Mouse (Mus musculus) midbrain, embryonic 15.5 days (tissue): Measurements from ENCODE around the gene Hmga1b. TPM values are rescaled to one million over a fixed set of nuclear protein-coding genes. Genes with fewer than 3 reads are reported as not detected.
"Not testable (repeated sequence)": the region's sequence is repeated elsewhere in the genome, so short reads cannot be mapped to it uniquely, and the experiment has no call there.

Experiments
- ATAC-seq: fragments of 200-750 bp; cut with Nextera tagmentation; replicated peaks from 2 replicates; pipeline ENCODE4 v1.8.0; 2017; ENCODE audit warnings: moderate TSS enrichment
- H3K27ac ChIP-seq: fragments of 300-500 bp; sonication (generic); 2 replicates; pipeline ENCODE4 v1.5.1; 2015; ENCODE audit warnings: mild to moderate bottlenecking, inconsistent platforms
- H3K27me3 ChIP-seq: fragments of 300-500 bp; sonication (generic); replicated peaks from 2 replicates; pipeline ENCODE4 v1.6.1; 2015; ENCODE audit warnings: inconsistent platforms
- H3K36me3 ChIP-seq: fragments of 300-500 bp; sonication (generic); replicated peaks from 2 replicates; pipeline ENCODE4 v1.6.1; 2015; ENCODE audit warnings: inconsistent platforms
- H3K4me1 ChIP-seq: fragments of 300-500 bp; sonication (generic); 2 replicates; pipeline ENCODE4 v1.6.1; 2015; ENCODE audit warnings: inconsistent platforms
- H3K4me2 ChIP-seq: fragments of 300-500 bp; sonication (generic); 2 replicates; pipeline ENCODE4 v1.6.1; 2015; ENCODE audit warnings: inconsistent platforms, mild to moderate bottlenecking, moderate library complexity
- H3K4me3 ChIP-seq: fragments of 300-500 bp; sonication (generic); 2 replicates; pipeline ENCODE4 v1.5.1; 2015; ENCODE audit warnings: mild to moderate bottlenecking, inconsistent platforms
- H3K9ac ChIP-seq: fragments of 300-500 bp; sonication (generic); 2 replicates; pipeline ENCODE4 v1.6.1; 2015; ENCODE audit warnings: mild to moderate bottlenecking, inconsistent platforms
- H3K9me3 ChIP-seq: fragments of 300-500 bp; sonication (generic); 2 replicates; pipeline ENCODE4 v1.6.1; 2016; ENCODE audit warnings: inconsistent platforms
- WGBS: fragments of 180-500 bp; shearing (Covaris S2); methylation state at CpG from one replicate; pipeline ENCODE4 v1.1.7; 2015; ENCODE audit warnings: mixed read lengths; 5-methylcytosine and 5-hydroxymethylcytosine counted together
- polyA plus RNA-seq: library from polyadenylated mRNA; unstranded; fragments of >200 nt; fragmentation: Nextera tagmentation; extraction: Ambion mirVana; gene quantifications from 2 replicates; pipeline ENCODE4 v1.2.1, GENCODE M21; 2015

Gene Hmga1b
- polyA plus RNA-seq, 1 experiment from 2014 or later: 1.7 TPM

DNA sequence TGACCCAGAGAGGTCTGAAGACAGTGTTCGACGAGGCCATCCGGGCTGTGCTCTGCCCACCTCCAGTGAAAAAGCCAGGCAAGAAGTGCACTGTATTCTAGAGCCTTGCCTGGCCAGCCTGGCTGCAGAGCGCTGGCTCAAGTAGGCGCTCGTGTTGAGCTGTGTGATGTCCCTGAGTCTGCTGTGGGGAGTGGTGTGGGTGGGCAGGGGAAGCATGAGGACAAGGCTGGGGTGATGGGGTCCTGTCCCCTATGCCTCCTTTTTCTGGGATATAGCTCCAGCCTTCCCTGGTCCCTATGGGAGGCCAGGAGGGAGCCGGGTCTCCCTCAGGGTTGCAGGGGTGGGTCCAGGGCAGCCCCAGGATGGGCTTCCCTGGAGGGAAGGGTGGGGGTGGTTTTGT lies 39.1 kb upstream of the Hmga1b start:
- Histone ChIP-seq H3K36me3 (no peaks in the 10 kb centered on the region; the same call in 1 of the 2 replicates), H3K27ac (no peak overlapping the region), H3K4me2 (no peak overlapping the region), H3K4me1 (peaks cover 42% of the 10 kb centered on the region), H3K27me3 (peaks cover 2% of the 10 kb centered on the region; the same call in 1 of the 2 replicates), H3K4me3 (no peak overlapping the region), H3K9ac (no peak overlapping the region), H3K9me3 (no peaks in the 10 kb centered on the region)
- 79% methylated on average over 7 of the region's 7 CpGs for WGBS
- ATAC-seq: no peak

DNA sequence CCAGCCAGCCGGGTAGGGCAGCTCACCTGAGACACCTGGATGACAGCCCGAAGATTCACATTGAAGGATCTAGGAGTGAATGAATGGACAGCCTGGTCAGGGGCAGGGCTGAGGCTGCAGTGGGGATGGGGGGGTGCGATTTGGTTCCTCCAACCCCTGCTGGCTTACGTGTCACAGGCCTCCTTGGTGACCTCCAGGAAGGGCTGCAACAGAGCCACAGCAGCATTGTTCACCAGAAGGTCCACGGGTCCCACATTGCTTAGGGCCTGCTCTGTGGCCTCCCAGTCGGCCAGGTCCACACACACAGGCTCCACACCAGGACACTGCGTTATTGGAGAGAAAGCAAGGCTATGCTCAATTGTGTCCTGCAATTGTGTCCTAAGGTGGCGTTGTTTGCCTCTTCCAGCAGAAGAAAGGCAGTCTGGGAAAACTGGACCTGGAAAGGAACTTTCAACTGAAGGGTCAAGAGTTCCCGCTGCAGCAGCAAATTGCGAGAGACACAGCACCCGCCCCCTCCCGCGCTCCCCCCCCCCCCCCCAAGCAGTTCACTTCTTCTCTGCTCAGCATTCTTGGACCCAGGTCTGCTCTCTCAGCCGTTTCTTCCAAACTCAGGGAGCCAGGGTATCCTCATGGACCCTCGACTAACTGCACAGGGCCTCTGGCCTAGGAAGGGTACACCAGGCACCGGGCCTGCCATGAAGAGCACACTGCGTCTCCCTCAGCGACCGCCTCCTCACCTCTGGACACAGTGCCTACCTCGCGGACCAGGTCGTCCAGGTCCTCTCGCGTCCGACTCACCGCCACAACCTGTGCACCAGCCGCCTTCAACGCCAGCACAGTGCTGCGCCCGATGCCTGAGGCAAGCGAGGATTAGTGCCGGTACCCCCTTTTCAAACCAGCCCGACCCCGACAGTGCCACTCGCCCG lies 36.1 kb upstream of the Hmga1b start:
- Histone ChIP-seq H3K27ac (no peak overlapping the region), H3K4me2 (peak overlapping the region; percentile 90), H3K4me3 (peak overlapping the region; percentile 48), H3K9me3 (no peaks in the 10 kb centered on the region), H3K4me1 (peaks cover 27% of the 10 kb centered on the region), H3K27me3 (peaks cover 5% of the 10 kb centered on the region), H3K36me3 (no peaks in the 10 kb centered on the region), H3K9ac (peak overlapping the region; percentile 58)
- 0 out of 2 replicates have a peak, but pooled peaks have one; percentile 3 for ATAC-seq
- WGBS: 19% methylated on average over 33 of the region's 36 CpGs

DNA sequence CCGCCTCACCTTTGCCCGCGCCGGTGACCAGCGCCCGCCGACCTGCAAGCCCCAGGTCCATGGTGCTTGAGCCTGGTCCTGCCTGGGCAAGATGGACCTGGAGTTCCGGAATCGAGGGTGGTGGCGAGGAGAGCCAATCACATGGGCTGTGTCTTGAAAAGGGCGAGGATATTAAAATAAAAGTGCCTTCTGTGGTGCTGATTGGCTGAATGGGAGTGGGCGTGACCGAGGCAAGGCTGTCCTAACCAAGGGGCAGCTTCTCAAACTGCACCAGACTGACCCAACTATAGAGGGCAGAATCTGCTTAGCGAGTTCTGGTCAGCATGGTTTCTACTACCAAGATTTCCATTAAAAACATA lies 35.4 kb upstream of the Hmga1b start, which contains the start of gene Dcxr:
TSS of gene Dcxr (minus strand) at position 113 of the 359 bp plus-strand sequence.
- Histone ChIP-seq H3K36me3 (no peaks in the 10 kb centered on the region), H3K9ac (peak within 1 kb of the TSS; percentile 58), H3K4me2 (peak within 1 kb of the TSS; percentile 90), H3K4me3 (peak within 1 kb of the TSS; percentile 48), H3K9me3 (no peaks in the 10 kb centered on the region), H3K4me1 (peaks cover 25% of the 10 kb centered on the region), H3K27me3 (peaks cover 5% of the 10 kb centered on the region), H3K27ac (no peak within 1 kb of the TSS)
- ATAC-seq: peak; percentile 69
- WGBS: under 1% methylated on average over 14 of the region's 14 CpGs

DNA sequence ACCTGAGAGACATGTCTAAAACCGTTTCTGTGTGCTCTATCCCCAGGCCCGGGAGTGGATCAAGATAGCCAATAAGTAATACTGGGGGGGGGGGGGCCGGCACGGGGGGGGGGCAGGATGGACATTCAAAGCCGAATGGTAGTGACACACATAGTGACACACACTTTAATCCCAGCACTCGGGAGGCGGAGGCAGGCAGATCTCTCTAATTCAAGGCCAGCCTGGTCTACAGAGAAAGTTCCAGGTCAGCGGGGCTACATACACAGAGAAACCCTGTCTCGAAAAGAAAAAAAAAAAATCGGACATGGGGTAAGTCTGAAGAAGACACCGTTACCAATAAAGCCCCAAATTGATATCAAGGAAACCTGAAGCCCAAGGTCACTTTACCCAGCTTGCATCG lies 35.0 kb upstream of the Hmga1b start:
- no peak overlapping the region for H3K27ac ChIP-seq
- H3K4me2 ChIP-seq: no peak overlapping the region
- ATAC-seq: no peak
- WGBS: 59% methylated on average over 12 of the region's 12 CpGs
- H3K4me1 ChIP-seq: peaks cover 21% of the 10 kb centered on the region
- no peak overlapping the region for H3K9ac ChIP-seq
- H3K9me3 ChIP-seq: no peaks in the 10 kb centered on the region
- H3K36me3 ChIP-seq: no peaks in the 10 kb centered on the region
- no peak overlapping the region for H3K4me3 ChIP-seq
- H3K27me3 ChIP-seq: peaks cover 5% of the 10 kb centered on the region

DNA sequence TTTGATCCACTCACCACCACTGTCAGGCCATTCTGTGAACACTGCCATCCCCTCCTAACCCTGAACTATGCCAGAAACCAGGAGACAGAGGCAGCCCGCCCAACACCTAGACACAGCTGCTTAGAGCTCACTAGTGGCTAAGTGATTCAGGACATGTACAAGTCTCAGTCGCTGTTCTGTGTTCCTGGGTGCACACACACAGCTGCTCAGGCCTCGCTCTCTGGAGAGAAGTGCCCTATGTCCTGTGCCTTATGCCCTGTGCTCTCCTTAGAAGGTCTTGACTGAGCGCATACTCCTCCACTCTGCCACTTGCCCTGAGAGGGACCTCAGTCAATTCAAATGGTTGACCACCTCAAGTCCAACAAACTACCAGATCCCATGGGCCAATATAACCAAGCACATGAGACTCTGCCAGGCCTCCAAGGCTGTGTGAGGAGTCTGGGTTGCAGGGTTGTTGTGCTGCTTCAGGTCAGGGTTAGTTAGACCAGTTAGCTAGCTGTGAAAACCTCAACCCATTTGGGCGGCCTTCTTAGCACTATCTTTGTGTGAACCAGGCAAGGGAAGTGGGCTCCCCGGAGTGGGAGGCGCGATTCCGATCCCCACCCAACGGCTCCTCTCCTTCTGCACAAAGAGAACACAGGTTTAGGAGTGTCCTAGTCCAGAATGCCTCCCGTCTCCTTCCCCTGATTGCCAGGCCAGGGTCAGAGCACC lies 33.9 kb upstream of the Hmga1b start:
- Histone ChIP-seq H3K27me3 (peaks cover 5% of the 10 kb centered on the region; the same call in 1 of the 2 replicates), H3K9me3 (no peaks in the 10 kb centered on the region), H3K4me2 (no peak overlapping the region), H3K36me3 (no peaks in the 10 kb centered on the region), H3K9ac (no peak overlapping the region), H3K27ac (no peak overlapping the region), H3K4me3 (no peak overlapping the region), H3K4me1 (peaks cover 11% of the 10 kb centered on the region)
- ATAC-seq: no peak
- 66% methylated on average over 11 of the region's 11 CpGs for WGBS

DNA sequence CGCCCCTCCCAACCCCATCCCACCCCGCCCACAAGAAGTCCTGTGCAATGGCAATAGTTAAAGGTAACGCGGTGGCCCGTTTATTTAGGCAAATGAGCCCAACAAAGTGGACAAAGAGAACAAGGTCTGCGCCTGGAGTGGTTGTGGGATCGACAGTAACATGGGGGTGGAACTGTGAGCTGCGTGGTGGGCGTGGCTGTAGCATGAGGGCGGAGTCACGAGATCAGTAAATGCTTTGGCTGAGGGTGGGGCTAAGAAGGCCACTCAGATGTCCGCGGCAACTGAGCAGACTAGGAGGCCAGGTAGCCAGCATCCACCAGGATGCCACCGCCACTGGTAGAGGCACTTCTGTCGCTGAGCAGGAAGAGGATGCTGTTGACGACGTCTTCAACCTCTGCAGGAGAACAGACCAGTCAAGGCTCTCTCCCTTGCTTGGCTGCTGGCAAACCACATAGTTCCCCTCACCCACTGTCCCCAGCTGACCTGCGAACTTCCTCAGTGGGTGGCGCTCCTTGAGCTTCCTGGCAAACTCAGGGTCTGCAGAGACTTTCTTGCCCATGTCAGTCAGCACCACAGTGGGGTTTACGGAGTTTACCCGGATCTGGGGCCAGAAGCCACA lies 33.1 kb upstream of the Hmga1b start:
- not testable (repeated sequence) for ATAC-seq, H3K9me3 ChIP-seq, H3K27me3 ChIP-seq, H3K4me3 ChIP-seq, H3K36me3 ChIP-seq, H3K27ac ChIP-seq, H3K9ac ChIP-seq
- Histone ChIP-seq H3K4me1 (peaks cover 11% of the 10 kb centered on the region), H3K4me2 (peak overlapping the region; percentile 24)
- WGBS: under 1% methylated on average over 17 of the region's 21 CpGs

DNA sequence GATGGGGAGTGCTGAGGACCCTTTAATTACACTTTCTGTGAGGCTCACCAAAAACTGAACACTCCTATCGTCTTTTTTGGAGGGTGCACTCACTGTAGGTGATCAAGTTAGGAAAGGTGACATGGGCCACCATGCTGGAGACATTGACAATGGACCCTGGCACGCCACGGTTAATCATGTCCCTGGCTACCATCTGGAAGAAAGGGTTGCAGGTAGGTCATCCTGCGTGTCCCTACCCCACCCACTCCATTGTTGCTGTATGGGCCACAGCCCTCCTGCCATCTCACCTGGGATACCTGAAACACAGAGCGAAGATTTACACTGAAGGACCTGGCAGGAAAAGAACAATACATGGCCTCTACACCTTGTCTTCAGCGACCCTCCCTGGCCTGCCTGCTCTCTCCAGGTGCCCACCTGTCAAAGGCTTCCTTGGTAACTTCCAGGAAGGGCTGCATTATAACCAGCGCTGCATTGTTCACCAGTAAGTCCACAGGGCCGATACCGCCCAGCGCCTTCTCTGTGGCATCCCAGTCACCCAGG lies 32.2 kb upstream of the Hmga1b start:
- ATAC-seq: no peak
- Histone ChIP-seq H3K4me2 (no peak overlapping the region), H3K4me3 (no peak overlapping the region), H3K27ac (no peak overlapping the region), H3K36me3 (no peaks in the 10 kb centered on the region), H3K27me3 (peaks cover 5% of the 10 kb centered on the region; the same call in 1 of the 2 replicates), H3K9ac (no peak overlapping the region), H3K9me3 (no peaks in the 10 kb centered on the region), H3K4me1 (peaks cover 11% of the 10 kb centered on the region)
- WGBS: 84% methylated on average over 10 of the region's 10 CpGs

DNA sequence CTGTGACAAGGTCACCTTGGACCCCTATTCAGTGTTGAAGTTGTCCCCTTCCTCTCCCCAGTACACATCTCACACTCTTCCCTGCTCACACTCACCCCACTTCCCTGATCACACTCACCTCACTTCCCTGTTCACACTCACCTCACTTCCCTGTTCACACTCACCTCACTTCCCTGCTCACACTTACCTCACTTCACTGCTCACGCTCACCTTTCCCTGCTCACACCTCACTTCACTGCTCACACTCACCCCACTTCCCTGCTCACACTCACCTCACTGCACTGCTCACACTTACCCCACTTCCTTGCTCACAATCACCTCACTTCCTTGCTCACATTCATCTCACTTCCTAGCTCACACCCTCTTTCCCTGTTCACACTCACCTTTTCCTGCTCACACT lies 31.2 kb upstream of the Hmga1b start:
- Histone ChIP-seq H3K27ac (no peak overlapping the region), H3K36me3 (no peaks in the 10 kb centered on the region), H3K4me1 (peaks cover 9% of the 10 kb centered on the region), H3K9ac (no peak overlapping the region), H3K4me3 (no peak overlapping the region), H3K27me3 (peaks cover 5% of the 10 kb centered on the region; the same call in 1 of the 2 replicates), H3K4me2 (no peak overlapping the region), H3K9me3 (no peaks in the 10 kb centered on the region)
- 88% methylated on average over 1 of the region's 1 CpGs for WGBS
- no peak for ATAC-seq

DNA sequence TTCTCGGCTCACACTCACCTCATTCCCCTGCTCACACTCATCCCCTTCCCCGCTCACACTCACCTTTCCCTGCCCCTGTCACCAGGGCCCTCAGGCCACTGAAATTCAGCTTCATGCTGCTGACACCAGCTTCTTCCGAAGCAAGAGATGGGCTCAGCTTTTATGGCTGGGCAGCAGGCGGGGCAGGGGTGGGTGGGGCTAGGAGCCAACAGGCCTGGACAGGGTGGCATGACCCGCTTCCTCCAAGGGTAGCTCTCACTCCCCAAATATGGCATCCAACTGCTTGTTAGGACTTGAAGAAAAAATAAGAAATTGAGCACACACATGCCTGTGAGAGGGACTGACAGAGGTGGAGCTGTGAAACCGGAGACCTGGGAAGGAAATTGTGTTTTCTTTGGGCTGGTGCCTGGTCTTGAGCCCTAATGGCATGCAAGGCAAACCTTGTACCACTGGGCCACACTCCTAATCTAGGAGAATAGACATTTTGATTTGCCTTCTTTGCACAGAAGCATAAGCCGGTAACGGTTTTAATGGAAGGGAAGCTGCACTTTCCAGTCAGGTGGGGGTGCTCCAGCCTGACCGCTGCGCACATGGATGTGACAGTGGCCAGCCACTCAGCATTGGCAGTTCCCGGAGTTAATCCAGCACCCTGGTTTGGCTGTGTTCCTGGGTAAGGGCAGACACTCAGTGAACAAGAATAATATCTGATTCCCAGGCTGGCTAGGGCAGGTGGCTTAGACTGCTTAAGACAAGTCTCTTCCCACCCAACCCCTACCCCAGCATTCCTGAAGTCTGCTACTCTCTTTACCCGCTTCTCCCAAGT lies 30.5 kb upstream of the Hmga1b start, which contains the start of gene Cbr2:
TSS of gene Cbr2 (minus strand) at position 257 of the 823 bp plus-strand sequence.
- no peak within 1 kb of the TSS for H3K4me2 ChIP-seq
- no peak within 1 kb of the TSS for H3K4me3 ChIP-seq
- ATAC-seq: no peak
- H3K9me3 ChIP-seq: no peaks in the 10 kb centered on the region
- 80% methylated on average over 12 of the region's 12 CpGs for WGBS
- H3K27ac ChIP-seq: no peak within 1 kb of the TSS
- peaks cover 5% of the 10 kb centered on the region; the same call in 1 of the 2 replicates for H3K27me3 ChIP-seq
- peaks cover 2% of the 10 kb centered on the region for H3K4me1 ChIP-seq
- H3K9ac ChIP-seq: no peak within 1 kb of the TSS
- H3K36me3 ChIP-seq: no peaks in the 10 kb centered on the region

DNA sequence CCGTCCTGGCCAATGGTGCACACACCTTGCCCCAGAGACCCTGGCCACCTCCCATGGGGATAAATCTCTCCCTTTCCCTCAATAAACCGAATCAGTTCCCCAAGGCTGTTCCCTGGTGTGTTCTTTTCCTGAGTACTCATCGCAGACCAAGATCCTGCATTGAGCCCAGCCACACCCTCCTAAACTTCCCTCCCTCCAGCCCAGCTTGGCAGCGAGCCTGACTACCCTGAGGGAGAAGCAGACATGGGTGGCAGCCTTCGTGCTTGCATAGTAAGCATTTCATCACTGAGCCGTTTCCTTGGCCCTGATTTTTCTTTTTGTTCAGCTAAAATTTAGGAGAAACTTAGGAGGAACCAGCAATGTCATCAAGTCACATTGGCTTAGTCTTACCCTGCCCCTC lies 29.1 kb upstream of the Hmga1b start:
- H3K27ac ChIP-seq: no peak overlapping the region
- 69% methylated on average over 6 of the region's 6 CpGs for WGBS
- peaks cover 3% of the 10 kb centered on the region; the same call in 1 of the 2 replicates for H3K27me3 ChIP-seq
- H3K36me3 ChIP-seq: no peaks in the 10 kb centered on the region
- H3K4me1 ChIP-seq: no peaks in the 10 kb centered on the region
- no peak overlapping the region for H3K4me2 ChIP-seq
- H3K9ac ChIP-seq: no peak overlapping the region
- no peak overlapping the region for H3K4me3 ChIP-seq
- no peak for ATAC-seq
- H3K9me3 ChIP-seq: no peaks in the 10 kb centered on the region

DNA sequence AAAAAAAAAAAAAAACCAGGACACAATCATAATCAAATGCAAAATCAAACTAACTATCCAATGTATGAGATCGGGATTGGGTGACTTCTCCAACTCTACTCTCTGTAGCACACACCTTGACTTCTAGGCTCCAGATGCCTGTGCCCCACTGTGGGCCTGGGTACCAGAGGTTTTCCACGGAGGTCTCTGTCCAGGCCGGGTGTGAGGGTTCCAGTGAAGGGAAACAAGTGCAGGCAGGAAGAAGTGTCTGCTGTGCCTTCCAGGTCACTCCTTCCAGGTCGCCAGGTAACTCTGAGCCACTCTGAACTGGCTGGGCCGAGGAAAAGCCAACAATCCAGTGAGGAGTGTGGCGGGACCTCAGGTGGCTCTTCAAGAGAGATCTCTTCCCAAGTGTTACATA lies 26.2 kb upstream of the Hmga1b start:
- Histone ChIP-seq H3K4me1 (no peaks in the 10 kb centered on the region), H3K9me3 (no peaks in the 10 kb centered on the region), H3K4me2 (no peak overlapping the region), H3K27me3 (no peaks in the 10 kb centered on the region), H3K36me3 (no peaks in the 10 kb centered on the region), H3K27ac (no peak overlapping the region), H3K9ac (no peak overlapping the region), H3K4me3 (no peak overlapping the region)
- WGBS: 82% methylated on average over 6 of the region's 6 CpGs
- no peak for ATAC-seq
